Mouse (Mus musculus) CD8-positive naive resting alpha-beta T cell, adult 2 months (primary cell): ENCODE results near the gene Qrfp.

ENCODE experiments used
- DNase-seq, 2 experiments: peaks; one replicate each; pipeline ENCODE4 v3.0.0; 2022; ENCODE audit warnings: low read depth in 2 of 2, low spot score in 2 of 2

The Qrfp gene

DNA sequence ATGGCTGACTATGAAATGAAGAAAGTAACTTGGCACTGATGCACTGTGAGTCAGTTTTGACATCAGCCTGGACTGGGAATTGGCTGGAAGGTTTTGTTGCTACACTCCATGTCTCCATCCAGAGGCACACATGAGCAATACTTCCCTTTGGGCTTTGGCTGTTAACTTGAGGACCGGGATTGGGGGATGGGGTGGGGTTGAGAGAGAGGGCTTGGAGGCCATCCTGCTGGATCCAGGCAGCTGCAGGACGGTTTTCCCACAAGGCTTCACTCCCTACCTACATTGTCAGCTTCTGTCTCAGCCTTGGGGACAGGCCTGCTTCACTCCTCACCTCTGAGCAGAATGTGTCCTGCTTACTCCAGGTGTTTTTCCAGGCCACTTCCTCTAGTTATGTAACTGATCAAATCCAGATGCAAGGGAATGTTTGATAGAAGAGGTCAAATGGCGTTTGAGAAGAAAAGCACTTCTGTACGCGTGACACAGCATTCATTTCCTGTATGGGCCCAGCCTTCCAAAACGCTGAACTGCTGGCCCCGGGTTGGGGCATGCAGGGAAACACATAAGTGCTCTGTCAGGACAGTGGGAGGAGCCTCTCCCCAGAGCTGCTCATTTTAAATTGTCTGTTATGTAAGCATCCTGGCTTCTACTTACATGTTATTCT, 39.5 kb downstream of the Qrfp start:
- DNase-seq: peak; percentile 18 to 27

DNA sequence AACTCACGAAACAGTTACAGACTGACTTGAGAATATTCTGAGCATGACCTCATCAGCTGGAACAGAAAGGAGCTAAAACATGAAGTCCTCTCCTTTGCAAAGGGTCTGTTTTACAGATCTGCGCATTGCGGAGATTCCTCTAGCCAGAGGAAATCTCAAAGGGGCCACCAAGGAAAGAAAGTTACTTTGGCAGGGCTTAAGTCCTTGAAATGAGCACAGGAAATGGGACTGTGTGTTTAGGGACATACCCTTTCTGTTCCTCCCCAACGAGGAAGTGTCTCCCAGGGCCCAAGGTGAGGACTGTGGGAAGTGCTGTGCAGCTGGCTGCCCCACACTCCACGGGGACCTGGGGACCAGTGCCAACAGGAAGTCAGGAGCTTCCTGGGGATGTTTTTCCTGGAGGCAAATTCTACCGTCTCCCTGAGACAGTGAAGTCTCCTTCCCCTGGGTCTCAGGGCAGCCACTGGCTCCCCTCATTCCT, 40.7 kb downstream of the Qrfp start:
- no peak for DNase-seq

DNA sequence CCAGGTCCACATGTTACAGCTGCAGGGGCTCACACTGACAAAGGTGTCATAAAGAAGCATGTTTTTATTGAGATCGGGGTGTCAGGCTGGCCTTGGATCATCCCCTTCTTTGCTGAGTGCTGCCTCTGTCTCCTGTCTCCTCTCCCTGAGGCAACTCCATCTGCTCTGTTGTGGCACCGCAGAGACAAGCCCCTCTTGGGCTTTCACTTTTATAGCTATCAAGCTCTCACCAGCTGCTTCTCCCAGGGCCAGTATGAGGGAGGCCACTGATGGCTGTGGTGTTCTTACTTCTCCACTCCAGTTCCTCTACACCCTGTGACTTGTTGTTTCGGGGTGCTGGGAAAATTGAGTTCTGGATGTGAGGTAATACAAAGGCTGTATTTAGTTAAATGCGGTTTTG, 41.3 kb downstream of the Qrfp start:
- DNase-seq: no peak

DNA sequence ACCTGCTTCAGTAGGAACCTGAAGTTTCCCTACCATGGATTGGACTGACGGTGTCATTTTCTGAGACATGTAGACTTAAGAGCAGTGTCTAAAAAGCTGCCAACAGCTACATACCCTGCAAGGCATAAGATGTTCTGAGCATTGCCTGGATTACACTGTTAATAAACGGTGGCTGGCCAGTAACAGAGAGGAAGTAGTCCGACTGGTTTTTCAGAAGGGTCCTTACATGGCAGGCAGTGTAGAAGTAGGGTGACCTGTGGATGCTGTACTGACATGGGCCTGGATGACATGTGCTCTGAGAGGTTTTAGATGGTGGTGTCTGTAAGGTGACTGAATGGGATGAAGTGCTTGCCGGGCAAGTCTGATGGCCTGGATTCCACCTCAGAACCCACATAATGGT, 42.6 kb downstream of the Qrfp start:
- no peak for DNase-seq

DNA sequence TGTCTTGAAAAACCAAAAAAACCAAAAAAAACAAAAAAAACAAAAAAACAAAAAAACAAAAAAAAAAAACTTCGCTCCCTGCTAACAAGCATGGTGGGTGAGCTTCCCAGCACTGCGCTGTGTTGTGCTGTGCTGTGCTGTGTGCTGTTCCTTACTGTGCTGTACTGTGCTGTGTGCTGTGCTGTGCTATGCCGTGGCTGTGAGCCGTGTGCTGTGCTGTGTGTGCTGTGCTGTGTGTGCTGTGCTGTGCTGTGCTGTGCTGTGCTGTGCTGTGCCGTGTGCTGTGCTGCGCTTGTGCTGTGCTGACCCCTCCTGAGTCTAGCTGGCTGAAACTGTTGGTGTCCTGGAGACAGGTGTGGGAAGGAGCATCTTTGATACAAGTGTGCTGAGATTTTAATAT, 43.3 kb downstream of the Qrfp start:
- no peak for DNase-seq

DNA sequence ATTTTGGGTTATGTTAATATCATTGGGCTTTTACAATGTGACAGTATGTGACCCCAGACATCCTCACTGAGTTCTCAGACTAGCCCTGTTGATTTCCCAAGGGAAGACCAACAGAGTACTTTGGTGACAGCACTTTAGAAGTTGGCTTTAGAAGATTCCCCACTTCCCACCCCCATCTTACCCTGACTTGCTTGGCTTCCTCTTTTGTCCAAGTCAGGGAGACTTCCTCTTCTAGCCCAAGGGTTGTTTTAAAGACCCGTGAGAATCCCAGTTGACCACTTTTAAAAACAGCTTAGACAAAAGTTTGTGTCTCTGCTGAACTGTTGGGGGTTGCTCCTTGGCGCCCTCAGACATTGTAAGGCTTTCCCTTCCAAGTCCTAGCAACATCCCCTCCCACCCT, 47.1 kb downstream of the Qrfp start:
- no peak for DNase-seq

DNA sequence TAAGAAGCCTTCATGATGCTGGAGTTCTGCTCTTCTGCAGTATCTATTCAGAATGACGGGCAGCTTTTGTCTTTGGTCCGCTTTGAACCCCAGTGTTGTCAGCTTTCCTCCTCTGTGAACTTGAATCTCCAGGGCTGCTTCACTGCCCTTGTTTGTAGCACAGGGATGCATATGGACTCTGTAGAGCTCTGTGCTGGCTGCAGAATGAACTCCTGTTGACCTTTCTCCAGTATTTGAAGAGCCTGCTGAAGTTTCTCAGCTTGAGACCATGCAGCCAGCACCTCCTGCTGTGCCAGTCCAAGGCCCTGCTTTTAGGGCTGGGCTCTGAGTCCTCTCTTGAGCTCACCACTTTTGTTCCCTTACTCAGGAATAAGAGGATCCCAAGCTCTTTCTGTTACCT, 47.5 kb downstream of the Qrfp start:
- DNase-seq: no peak

DNA sequence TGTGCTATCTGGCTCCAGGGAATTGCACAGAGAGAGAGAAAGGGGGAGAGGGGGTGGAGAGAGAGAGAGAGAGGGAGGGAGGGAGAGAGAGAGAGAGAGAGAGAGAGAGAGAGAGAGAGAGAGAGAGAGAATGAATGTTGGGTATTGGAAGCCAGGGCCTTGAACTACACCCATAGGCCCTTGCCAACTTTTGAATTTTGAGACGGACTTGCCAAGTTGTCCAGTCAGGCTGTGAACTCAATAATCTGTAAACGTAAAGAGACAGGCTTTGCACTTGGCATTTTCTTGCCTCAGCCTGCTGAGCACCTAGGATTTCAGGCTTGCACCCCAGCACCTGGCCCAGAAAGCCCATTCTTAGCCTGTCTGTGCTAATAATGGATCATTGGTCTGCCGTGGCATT, 48.2 kb downstream of the Qrfp start:
- no peak for DNase-seq

DNA sequence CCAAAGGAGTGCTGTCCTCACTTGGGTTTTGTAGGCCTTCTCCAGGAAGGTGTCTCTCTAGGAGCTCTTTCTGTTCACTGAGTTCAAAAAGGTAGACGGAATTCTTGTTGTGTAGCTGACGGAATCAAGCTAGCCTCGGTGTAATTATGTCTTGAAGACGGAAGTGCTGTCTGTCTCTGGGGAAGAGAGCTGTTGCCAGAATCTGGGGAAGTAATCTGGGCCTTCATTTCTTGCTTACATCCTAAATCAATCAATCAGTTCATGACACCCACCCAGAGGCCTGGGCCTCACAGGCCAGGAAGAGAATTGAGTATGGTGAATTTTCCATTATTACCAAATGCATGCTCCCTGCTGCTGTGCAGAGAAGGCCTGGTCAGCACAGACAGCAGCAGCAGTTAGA, 48.8 kb downstream of the Qrfp start:
- no peak for DNase-seq

DNA sequence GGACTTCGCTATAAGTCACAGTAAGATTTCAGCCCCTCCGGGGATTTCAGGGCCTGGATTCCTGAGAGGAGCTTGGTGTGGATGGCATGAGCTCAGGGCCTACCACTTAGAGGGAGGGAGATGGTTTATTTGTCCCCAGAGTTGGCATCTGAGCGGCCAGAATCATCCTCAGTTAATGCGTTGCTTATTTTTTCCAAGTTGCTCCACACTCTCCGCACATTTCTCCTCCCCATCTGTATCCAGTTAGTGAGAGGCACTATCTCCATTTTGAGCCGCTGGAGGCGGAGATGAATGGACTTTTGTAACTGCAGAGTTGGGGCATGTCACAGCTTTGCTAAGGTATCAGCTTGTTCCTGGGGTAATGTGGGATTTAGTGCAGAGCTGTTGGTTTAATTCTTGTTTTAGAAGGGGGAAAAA, 49.3 kb downstream of the Qrfp start:
- no peak for DNase-seq

DNA sequence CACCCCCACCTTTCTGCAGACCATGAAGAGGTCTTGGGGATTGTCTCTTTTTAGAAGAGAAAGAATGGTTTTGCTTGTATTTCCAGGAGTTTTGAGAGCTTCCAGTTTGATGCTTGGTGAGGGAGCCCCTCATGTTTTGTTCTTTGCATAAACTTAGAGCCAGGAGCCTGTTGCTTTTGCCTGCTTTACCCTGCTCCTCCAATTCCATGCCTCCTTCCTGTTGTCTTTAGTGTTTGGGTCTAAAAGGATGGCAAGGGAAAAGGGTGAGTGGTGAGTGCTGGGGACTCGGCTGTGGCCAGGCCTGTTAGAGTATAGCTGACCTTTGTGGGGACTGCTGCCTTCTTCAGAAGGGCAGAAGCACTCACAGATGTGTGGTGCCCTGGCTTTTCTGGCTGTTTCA, 49.9 kb downstream of the Qrfp start:
- no peak for DNase-seq

DNA sequence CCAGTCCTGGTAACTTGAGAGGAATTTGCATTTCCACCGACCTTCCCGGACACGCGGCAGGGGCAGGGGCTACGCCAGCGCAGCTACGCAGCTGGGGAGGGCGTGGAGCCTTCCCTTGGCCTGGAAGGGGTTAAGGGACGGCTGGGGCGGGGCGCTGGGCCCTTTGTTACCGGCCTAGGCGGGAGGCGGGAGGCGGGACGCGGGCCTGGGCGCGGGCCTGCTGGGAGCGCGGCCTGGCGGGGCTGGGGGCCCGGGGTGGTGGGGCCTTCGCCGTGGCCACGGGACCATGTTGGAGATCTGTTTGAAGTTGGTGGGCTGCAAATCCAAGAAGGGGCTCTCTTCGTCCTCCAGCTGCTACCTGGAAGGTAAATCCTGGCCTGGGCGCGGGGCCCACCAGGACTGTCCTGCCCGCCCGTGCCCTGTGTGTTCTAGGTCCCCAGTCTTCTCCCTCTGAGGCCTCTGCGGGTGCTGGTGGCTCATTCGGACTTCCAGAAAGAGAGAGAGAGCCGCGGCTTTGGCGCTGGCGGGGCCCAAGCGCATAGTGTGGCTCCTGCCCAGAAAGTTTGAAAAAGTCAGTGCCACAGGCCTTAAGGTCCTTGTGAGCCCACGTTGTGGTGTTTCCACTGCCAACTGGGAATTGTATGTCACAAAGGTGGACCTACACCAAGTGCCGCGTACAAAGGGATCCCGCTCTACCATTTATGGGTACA, 50.5 kb downstream of the Qrfp start:
- peak; percentile 51 to 66 for DNase-seq

DNA sequence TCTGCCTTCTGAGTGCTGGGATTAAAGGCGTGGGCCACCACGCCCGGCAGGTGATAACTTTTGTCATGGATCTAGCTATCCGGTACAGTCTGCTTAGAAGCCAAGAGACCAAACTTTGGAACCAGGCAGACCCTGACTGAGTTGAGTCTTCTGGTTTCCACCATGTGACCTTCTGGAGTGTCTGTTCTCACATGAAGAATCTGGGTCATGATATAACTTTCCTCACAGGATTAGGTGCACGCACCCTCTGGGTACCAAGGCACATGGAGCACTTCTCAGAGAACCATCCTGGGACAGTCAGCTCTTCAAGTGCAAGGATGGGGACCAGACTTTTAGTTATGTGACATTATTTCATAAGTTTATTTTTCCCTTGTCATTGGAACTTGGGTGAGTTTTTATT, 51.4 kb downstream of the Qrfp start:
- no peak for DNase-seq

DNA sequence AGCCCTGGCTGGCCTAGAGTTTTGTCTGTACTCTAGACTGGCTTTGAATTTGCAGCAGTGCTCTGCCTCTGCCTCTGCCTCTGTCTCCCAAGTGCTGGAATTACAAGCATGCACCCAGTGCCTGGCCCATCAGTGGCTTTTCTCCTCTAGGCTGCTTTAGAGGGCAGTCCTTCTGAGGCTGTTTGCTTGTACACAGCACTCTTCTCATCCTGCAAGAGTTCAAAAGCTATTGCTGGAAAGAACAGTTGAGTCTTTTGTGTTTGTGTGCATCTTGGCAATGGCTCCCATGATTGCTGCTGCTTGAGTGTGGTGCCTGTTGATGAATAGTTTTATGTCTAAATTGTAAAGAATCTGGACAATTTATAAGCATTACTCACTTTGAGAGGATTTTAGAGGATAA, 52.9 kb downstream of the Qrfp start:
- no peak for DNase-seq
